Mouse (Mus musculus) right cerebral cortex, postnatal 36 days (tissue): ENCODE results near the gene Uchl3.
A peak's percentile ranks its signal among the peaks of the same experiment; 100 is the strongest.

ENCODE experiments used
- DNase-seq, 2 experiments: peaks; one replicate each; pipeline ENCODE4 v3.0.0; 2022; ENCODE audit warnings: low spot score in 2 of 2, mixed read lengths in 1 of 2

Gene Uchl3

DNA sequence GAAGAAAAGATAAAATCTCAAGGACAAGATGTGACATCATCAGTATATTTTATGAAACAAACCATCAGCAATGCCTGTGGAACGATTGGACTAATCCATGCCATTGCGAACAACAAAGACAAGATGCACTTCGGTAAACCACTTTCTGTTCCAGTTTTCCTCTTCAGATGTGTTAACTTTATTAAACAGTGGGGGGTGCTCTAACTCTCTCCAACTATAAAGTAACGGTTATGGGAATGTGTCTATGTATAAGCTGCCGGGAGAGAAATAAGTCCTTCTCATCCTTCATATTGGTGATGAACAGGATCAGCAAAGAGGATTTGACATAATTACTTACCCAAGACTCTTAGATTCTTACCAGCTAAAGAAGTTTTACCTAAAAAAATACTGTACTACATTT lies 12.8 kb downstream of the Uchl3 start:
- no peak for DNase-seq

DNA sequence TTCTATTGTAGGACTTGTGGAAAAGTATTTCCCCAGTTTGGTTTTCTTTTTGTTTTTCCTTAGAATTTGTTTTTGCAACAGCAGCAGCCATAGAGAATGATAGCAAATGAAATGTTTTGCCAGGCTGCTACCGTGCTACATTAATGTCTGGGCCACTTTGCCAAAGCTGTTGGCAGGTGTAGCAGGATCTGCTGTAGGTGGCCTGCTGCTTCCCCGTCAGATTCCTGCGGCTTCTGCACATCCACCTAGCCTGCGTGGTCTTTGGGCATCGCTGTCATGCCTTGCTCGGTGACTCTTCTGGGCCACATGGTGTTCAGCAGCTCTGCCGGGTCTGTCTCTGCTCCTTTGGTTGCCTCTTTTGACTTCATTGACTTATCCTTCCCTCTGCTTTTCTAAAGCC lies 14.9 kb downstream of the Uchl3 start:
- no peak for DNase-seq

DNA sequence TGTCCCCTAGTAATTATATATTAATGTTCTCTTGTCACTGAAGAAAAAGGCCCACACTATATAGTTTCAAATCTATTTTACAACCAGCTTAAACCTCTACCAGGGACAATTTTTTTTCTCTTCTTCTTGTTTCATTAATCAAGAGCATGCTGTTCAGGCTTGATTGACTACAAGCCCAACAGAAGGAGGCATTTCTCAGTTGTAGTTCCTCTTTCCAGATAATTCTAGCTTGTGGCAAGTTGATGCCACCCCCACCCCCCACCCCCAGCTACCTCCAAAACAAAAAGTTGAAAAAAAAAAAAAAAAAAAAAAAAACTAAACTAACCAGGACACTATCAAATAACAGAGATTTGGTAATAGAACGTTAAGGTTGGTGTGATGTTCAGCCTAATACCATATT lies 18.5 kb downstream of the Uchl3 start:
- no peak for DNase-seq

DNA sequence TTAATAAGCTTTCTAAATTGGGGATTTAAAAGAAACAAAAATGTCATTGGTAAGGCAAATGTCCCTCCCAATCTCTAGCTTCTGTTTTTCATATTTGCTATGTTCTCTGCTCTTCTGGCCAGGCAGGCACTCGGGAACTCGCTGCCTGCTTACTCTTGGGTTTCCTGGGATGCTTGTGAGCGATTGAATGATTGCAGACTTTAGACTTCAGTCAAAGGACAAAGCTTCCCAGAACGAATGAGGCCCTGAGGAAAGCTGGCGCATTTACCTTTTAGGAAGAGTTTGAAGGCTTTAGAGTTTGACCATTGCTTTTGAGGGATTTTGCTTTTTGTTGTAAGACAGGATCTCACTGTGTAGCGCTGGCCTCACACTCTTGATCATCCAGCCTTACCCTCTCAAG lies 33.9 kb downstream of the Uchl3 start:
- DNase-seq: no peak

DNA sequence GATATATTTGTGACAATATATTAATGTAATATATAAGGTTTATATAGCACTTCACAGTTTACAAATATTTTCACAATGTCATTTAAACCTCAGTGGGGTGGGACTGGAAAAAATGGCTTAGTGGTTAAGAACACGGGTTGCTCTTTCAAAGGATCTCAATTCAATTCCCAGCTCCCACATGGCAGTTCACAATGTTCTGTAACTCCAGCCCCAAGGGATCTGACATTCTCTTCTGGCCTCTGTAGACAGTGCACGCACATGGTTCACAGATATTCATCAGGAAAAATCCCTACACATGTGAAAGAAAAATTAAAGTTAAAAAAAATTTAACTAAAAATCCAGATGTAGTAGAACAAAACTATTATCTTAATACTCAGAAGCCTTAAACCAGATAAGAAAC lies 34.6 kb downstream of the Uchl3 start:
- DNase-seq: no peak

DNA sequence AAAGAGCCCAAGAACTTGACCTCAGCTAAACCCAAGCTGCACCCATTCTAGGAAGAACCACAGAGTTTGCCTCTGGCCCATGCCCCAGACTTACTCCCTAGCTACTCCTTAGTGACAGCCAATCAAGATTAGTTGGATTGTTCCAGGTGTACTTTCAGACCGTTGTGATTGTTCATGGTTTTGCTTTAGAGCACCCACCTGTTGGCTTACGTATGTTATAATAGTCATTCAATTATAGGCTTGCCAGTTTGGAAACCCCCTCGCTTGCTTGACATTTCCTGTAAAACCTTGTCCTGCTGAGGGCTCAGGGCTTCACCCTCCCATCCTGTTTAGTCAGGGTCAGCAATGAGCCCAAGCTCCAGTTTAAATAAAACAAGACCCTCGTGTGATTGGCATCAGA lies 50.7 kb downstream of the Uchl3 start:
- no peak for DNase-seq

DNA sequence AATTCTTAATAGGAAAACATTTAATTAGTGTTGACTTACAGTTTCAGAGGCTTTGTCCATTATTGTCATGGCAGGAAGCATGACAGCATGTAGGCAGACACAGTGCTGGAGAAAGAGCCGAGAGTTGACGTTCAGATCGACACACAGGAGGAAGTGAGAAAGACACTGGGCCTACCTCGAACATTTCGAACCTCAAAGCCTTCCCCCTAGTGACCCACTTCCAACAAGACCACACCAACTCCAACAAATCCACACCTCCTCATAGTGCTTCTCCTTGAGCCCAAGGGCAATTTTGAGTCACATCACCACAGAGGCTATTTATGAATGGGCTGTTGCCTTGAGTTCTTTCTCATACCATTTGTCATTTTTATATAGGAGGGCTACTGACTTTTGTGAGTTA lies 53.3 kb downstream of the Uchl3 start:
- DNase-seq: no peak

DNA sequence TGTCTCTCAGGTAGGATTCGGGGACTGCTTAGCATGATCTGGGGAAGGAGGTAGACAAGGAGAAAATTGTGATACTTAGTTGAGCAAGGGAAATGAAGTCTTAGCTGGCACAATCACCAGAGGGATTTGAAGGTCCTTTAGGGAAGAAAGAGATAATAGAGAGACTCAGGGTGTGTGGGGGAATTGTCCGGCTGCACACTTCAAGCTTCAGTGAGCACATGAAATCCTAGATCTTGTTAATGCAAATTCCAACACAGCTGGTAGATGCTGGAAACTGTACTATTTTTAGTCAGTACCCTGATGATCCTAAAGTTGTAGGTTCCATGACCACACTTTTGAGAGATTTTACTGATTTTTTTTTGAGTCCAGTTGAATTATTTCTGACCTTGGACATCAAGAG lies 60.6 kb downstream of the Uchl3 start:
- no peak for DNase-seq

DNA sequence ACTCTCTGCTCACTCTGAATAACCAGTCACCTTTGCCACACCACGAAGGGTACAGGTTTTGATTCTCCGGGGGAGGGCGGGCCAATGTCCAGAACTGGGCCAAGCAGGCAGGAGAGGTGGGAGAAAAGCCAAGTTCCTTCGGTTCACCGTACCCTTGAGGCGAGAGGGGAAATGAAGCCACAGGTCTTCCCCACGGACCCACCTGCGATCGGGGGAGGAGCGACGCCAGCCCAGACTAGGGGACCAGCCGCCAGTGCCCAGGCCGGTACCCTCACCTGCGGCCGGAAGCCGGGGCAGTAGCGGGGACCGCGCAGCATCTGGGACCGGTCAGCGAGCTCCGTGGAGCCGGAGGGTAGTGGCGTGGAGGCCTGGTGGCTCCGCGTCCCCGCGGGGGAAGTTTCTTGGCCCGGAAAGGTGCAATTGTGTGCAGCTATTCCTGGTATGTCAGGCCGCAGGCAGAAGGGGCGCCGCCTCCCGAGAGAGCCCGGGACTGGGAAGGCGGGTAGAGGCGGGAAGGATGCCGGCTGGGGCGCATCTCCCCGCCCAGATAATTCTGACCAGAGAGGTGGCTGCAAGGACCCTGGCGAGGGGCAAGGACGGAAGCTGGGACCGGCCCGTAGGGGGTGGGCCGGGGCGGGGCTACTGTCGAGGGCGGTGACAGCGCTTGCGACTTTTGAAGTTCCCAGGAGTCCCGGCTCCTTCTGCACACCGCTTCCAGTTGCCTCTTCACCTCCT lies 75.6 kb downstream of the Uchl3 start, which contains the start of the genes Gm9922 and Lmo7:
Gene Gm9922 (minus strand): TSS at position 578 of the 735 bp plus-strand sequence.
Gene Lmo7 (plus strand): TSS at position 721 of the 735 bp plus-strand sequence.
- DNase-seq: peak in 1 of 2 experiments; percentile 2

DNA sequence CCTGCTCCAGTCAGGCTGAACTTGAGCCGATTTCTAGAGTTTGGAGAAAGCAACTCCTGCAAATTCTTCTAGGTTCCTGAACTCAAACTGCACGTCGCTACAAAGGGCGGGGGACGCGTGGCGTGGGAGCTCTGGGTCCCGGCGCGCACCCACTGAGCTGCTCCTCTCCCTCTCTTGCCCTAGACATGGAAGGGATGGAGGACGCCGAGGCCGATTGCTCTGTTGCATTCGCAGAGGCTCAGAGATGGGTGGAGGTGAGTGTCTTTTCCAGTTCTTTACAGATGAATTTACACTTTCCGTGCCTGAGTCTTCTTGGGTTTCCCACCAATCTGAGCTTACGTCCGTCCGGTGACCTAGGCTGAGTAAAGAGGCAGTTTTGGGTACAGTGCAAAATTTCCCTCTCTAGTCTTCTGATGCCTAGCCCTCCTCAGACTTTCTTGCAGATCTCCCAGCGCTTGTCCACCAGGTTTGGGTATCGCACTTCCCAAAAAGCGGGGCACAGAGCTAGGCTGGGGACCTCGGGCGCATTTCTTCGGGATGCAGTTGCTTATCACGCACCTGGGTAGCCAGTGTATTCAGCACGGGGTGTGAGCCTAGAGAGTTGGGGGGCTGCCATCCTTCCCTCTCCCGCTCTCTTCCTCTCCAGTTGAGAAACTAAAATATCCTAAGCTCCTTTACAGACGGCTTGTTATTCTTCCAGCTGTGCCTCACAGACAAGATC lies 76.4 kb downstream of the Uchl3 start:
- no peak for DNase-seq

DNA sequence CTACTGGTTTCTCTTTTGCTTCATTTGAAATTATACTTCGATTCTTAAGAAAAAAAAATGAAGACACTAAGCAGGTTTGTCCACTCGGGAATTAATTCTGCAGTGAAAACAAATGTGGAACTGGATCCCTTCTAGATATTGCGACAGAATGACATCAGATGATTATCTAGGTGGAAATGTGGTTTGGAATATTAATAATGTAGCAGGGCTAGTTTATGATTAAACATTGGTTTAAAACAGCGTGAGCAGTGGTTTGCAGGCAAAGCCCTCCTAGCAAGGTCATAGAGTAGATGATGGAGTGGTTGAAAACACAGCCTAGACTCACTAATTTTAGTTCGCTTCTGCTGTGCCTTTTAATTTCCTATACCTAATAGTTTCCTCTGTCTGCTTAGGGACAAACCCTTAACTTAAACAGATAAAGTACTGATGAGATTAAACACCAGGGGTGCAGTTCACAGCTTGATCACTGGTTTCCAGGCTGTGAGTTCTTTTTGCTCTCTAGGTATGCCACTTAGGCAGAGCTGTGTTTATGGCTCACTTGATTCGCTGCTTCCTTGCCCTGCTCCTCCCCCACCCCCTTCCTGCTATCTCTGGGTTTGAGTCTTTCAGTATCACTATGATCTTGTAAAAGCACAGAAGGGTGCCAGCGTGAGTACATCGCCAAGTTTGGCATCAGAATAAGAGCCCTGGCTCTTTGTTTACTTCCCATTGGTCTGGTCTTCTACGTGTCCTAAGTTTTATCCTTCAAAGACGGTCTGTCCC lies 80.0 kb downstream of the Uchl3 start:
- DNase-seq: no peak

DNA sequence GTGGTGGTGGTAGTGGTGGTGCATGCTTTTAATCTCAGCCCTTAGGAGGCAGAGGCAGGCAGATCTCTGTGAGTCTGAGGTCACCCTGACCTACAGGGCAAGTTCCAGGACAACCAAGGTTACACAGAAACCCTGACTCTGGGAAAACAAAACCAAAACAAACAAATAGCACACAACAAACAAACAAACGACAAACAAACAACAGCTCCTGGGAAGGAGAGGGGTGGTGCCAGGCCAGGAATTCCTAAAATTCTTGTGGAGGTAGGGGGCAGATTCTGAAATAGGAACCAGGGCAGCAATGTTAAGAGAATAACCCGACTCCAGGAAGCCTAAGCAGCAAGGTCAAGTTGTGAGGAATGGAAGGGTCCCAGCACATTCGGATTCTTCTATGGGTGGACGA lies 83.7 kb downstream of the Uchl3 start:
- DNase-seq: no peak
